Mouse (Mus musculus): Measurements from ENCODE around the gene Scp2. TPM values are rescaled to one million over a fixed set of nuclear protein-coding genes. Genes with fewer than 3 reads are reported as not detected.

The Scp2 gene
- polyA plus RNA-seq, 1 experiment from 2014 or later = 161 TPM

- Histone ChIP-seq H3K4me1 (ENCODE audit: control insufficient read depth, insufficient read depth, low read length) (peaks cover 5% of the 10 kb centered on the region), H3K4me2 (ENCODE audit: low read depth, severe bottlenecking) (no peak overlapping the region), H3K4me3 (ENCODE audit: low read depth, low read length) (no peak overlapping the region), H3K9ac (ENCODE audit: low read length) (no peak overlapping the region), H3K27ac (replicated peaks; ENCODE audit: low read depth, low read length) (no peak overlapping the region), H3K36me3 (ENCODE audit: control insufficient read depth, insufficient read depth, low read length) (no peaks in the 10 kb centered on the region), H3K9me3 (ENCODE audit: control insufficient read depth, low read length) (no peaks in the 10 kb centered on the region), H3K27me3 (ENCODE audit: control insufficient read depth, insufficient read depth, low read length) (no peaks in the 10 kb centered on the region)
- ATAC-seq (ENCODE audit: insufficient number of reproducible peaks, low FRiP score, low TSS enrichment, low read depth) = no peak
- WGBS = 73% methylated on average over 7 of the region's 7 CpGs
- no peak for DNase-seq (ENCODE audit: low spot score)
Observed at GRCm38 (mm10) chr4:108017839-108018238, 127.0 kb downstream of the Scp2 start.

GRCm38 (mm10) chr4:108016321-108016720, 128.5 kb downstream of the Scp2 start:
- Histone ChIP-seq H3K4me2 (ENCODE audit: low read depth, severe bottlenecking) (no peak overlapping the region), H3K27me3 (ENCODE audit: control insufficient read depth, insufficient read depth, low read length) (no peaks in the 10 kb centered on the region), H3K4me1 (ENCODE audit: control insufficient read depth, insufficient read depth, low read length) (peaks cover 5% of the 10 kb centered on the region), H3K4me3 (ENCODE audit: low read depth, low read length) (no peak overlapping the region), H3K36me3 (ENCODE audit: control insufficient read depth, insufficient read depth, low read length) (no peaks in the 10 kb centered on the region), H3K27ac (replicated peaks; ENCODE audit: low read depth, low read length) (no peak overlapping the region), H3K9ac (ENCODE audit: low read length) (no peak overlapping the region), H3K9me3 (ENCODE audit: control insufficient read depth, low read length) (no peaks in the 10 kb centered on the region)
- no peak for DNase-seq (ENCODE audit: low spot score)
- no peak for ATAC-seq (ENCODE audit: insufficient number of reproducible peaks, low FRiP score, low TSS enrichment, low read depth)
- WGBS = 84% methylated on average over 3 of the region's 3 CpGs

GRCm38 (mm10) chr4:108015067-108015765, 129.6 kb downstream of the Scp2 start:
- no peak overlapping the region for H3K4me3 ChIP-seq (ENCODE audit: low read depth, low read length)
- H3K4me1 ChIP-seq (ENCODE audit: control insufficient read depth, insufficient read depth, low read length) = peaks cover 5% of the 10 kb centered on the region
- no peak overlapping the region for H3K4me2 ChIP-seq (ENCODE audit: low read depth, severe bottlenecking)
- ATAC-seq (ENCODE audit: insufficient number of reproducible peaks, low FRiP score, low TSS enrichment, low read depth) = no peak
- no peaks in the 10 kb centered on the region for H3K27me3 ChIP-seq (ENCODE audit: control insufficient read depth, insufficient read depth, low read length)
- DNase-seq (ENCODE audit: low spot score) = no peak
- no peaks in the 10 kb centered on the region for H3K36me3 ChIP-seq (ENCODE audit: control insufficient read depth, insufficient read depth, low read length)
- no peak overlapping the region for H3K27ac ChIP-seq (replicated peaks; ENCODE audit: low read depth, low read length)
- WGBS = 71% methylated on average over 14 of the region's 14 CpGs
- no peaks in the 10 kb centered on the region for H3K9me3 ChIP-seq (ENCODE audit: control insufficient read depth, low read length)
- H3K9ac ChIP-seq (ENCODE audit: low read length) = no peak overlapping the region

GRCm38 (mm10) chr4:108014466-108014865, 130.3 kb downstream of the Scp2 start:
- Histone ChIP-seq H3K9ac (ENCODE audit: low read length) (no peak overlapping the region), H3K4me3 (ENCODE audit: low read depth, low read length) (no peak overlapping the region), H3K4me2 (ENCODE audit: low read depth, severe bottlenecking) (no peak overlapping the region), H3K27ac (replicated peaks; ENCODE audit: low read depth, low read length) (no peak overlapping the region), H3K9me3 (ENCODE audit: control insufficient read depth, low read length) (no peaks in the 10 kb centered on the region), H3K27me3 (ENCODE audit: control insufficient read depth, insufficient read depth, low read length) (no peaks in the 10 kb centered on the region), H3K36me3 (ENCODE audit: control insufficient read depth, insufficient read depth, low read length) (no peaks in the 10 kb centered on the region), H3K4me1 (ENCODE audit: control insufficient read depth, insufficient read depth, low read length) (peaks cover 5% of the 10 kb centered on the region)
- 55% methylated on average over 2 of the region's 2 CpGs for WGBS
- no peak for DNase-seq (ENCODE audit: low spot score)
- ATAC-seq (ENCODE audit: insufficient number of reproducible peaks, low FRiP score, low TSS enrichment, low read depth) = no peak

GRCm38 (mm10) chr4:108008541-108008940, 136.3 kb downstream of the Scp2 start:
- ATAC-seq (ENCODE audit: insufficient number of reproducible peaks, low FRiP score, low TSS enrichment, low read depth) (no peak), DNase-seq (ENCODE audit: low spot score) (no peak)
- Histone ChIP-seq H3K27ac (replicated peaks; ENCODE audit: low read depth, low read length) (no peak overlapping the region), H3K9me3 (ENCODE audit: control insufficient read depth, low read length) (no peaks in the 10 kb centered on the region), H3K36me3 (ENCODE audit: control insufficient read depth, insufficient read depth, low read length) (no peaks in the 10 kb centered on the region), H3K4me3 (ENCODE audit: low read depth, low read length) (no peak overlapping the region), H3K4me2 (ENCODE audit: low read depth, severe bottlenecking) (no peak overlapping the region), H3K27me3 (ENCODE audit: control insufficient read depth, insufficient read depth, low read length) (no peaks in the 10 kb centered on the region), H3K9ac (ENCODE audit: low read length) (no peak overlapping the region), H3K4me1 (ENCODE audit: control insufficient read depth, insufficient read depth, low read length) (no peaks in the 10 kb centered on the region)
- 80% methylated on average over 8 of the region's 8 CpGs for WGBS

GRCm38 (mm10) chr4:108007532-108008103, 137.2 kb downstream of the Scp2 start:
- no peak for ATAC-seq (ENCODE audit: insufficient number of reproducible peaks, low FRiP score, low TSS enrichment, low read depth)
- Histone ChIP-seq H3K27me3 (ENCODE audit: control insufficient read depth, insufficient read depth, low read length) (no peaks in the 10 kb centered on the region), H3K4me2 (ENCODE audit: low read depth, severe bottlenecking) (no peak overlapping the region), H3K9ac (ENCODE audit: low read length) (no peak overlapping the region), H3K9me3 (ENCODE audit: control insufficient read depth, low read length) (no peaks in the 10 kb centered on the region), H3K36me3 (ENCODE audit: control insufficient read depth, insufficient read depth, low read length) (no peaks in the 10 kb centered on the region), H3K4me1 (ENCODE audit: control insufficient read depth, insufficient read depth, low read length) (no peaks in the 10 kb centered on the region), H3K4me3 (ENCODE audit: low read depth, low read length) (no peak overlapping the region), H3K27ac (replicated peaks; ENCODE audit: low read depth, low read length) (no peak overlapping the region)
- WGBS = 81% methylated on average over 7 of the region's 7 CpGs
- no peak for DNase-seq (ENCODE audit: low spot score)

- Histone ChIP-seq H3K27me3 (ENCODE audit: control insufficient read depth, insufficient read depth, low read length) (no peaks in the 10 kb centered on the region), H3K27ac (replicated peaks; ENCODE audit: low read depth, low read length) (no peak overlapping the region), H3K4me1 (ENCODE audit: control insufficient read depth, insufficient read depth, low read length) (no peaks in the 10 kb centered on the region), H3K9me3 (ENCODE audit: control insufficient read depth, low read length) (no peaks in the 10 kb centered on the region), H3K9ac (ENCODE audit: low read length) (no peak overlapping the region), H3K4me2 (ENCODE audit: low read depth, severe bottlenecking) (no peak overlapping the region), H3K4me3 (ENCODE audit: low read depth, low read length) (no peak overlapping the region), H3K36me3 (ENCODE audit: control insufficient read depth, insufficient read depth, low read length) (no peaks in the 10 kb centered on the region)
- DNase-seq (ENCODE audit: low spot score) (no peak), ATAC-seq (ENCODE audit: insufficient number of reproducible peaks, low FRiP score, low TSS enrichment, low read depth) (no peak)
- WGBS = 81% methylated on average over 7 of the region's 7 CpGs
Observed at GRCm38 (mm10) chr4:108005328-108005727, 139.5 kb downstream of the Scp2 start.

GRCm38 (mm10) chr4:107999380-107999779, 145.4 kb downstream of the Scp2 start:
- H3K27me3 ChIP-seq (ENCODE audit: control insufficient read depth, insufficient read depth, low read length) = no peaks in the 10 kb centered on the region
- no peak overlapping the region for H3K9ac ChIP-seq (ENCODE audit: low read length)
- H3K4me2 ChIP-seq (ENCODE audit: low read depth, severe bottlenecking) = no peak overlapping the region
- DNase-seq (ENCODE audit: low spot score) (no peak), ATAC-seq (ENCODE audit: insufficient number of reproducible peaks, low FRiP score, low TSS enrichment, low read depth) (no peak)
- no peak overlapping the region for H3K4me3 ChIP-seq (ENCODE audit: low read depth, low read length)
- H3K27ac ChIP-seq (replicated peaks; ENCODE audit: low read depth, low read length) = no peak overlapping the region
- no peaks in the 10 kb centered on the region for H3K36me3 ChIP-seq (ENCODE audit: control insufficient read depth, insufficient read depth, low read length)
- WGBS = 79% methylated on average over 1 of the region's 1 CpGs
- no peaks in the 10 kb centered on the region for H3K4me1 ChIP-seq (ENCODE audit: control insufficient read depth, insufficient read depth, low read length)
- no peaks in the 10 kb centered on the region for H3K9me3 ChIP-seq (ENCODE audit: control insufficient read depth, low read length)
